Mouse (Mus musculus) midbrain, embryonic 16.5 days (tissue): ENCODE results near the gene Rab6b. TPM values are rescaled to one million over a fixed set of nuclear protein-coding genes. Genes with fewer than 3 reads are reported as not detected.

Source experiments
- ATAC-seq: fragments of 200-750 bp; cut with Nextera tagmentation; 2 replicates; pipeline ENCODE4 v1.8.0; 2017; ENCODE audit warnings: moderate TSS enrichment
- H3K27ac ChIP-seq: fragments of 300-500 bp; sonication (generic); 2 replicates; pipeline ENCODE4 v1.5.1; 2014; ENCODE audit warnings: mild to moderate bottlenecking, low read length, mixed read lengths
- H3K27me3 ChIP-seq: fragments of 300-500 bp; sonication (generic); 2 replicates; pipeline ENCODE4 v1.6.1; 2014; ENCODE audit warnings: low read depth, low read length, mixed read lengths; ENCODE audit not compliant: control insufficient read depth, insufficient read depth
- H3K36me3 ChIP-seq: fragments of 300-500 bp; sonication (generic); 2 replicates; pipeline ENCODE4 v1.6.1; 2014; ENCODE audit warnings: mild to moderate bottlenecking, low read length, moderate library complexity, mixed read lengths; ENCODE audit not compliant: control insufficient read depth, insufficient read depth
- H3K4me1 ChIP-seq: fragments of 300-500 bp; sonication (generic); 2 replicates; pipeline ENCODE4 v1.6.1; 2014; ENCODE audit warnings: mild to moderate bottlenecking, low read length, mixed read lengths; ENCODE audit not compliant: control insufficient read depth, insufficient read depth
- H3K4me2 ChIP-seq: fragments of 300-500 bp; sonication (generic); 2 replicates; pipeline ENCODE4 v1.6.1; 2014; ENCODE audit warnings: mild to moderate bottlenecking, low read length, mixed read lengths
- H3K4me3 ChIP-seq: fragments of 300-500 bp; sonication (generic); 2 replicates; pipeline ENCODE4 v1.5.1; 2014; ENCODE audit warnings: low read depth, mild to moderate bottlenecking, low read length, moderate library complexity, mixed read lengths
- H3K9ac ChIP-seq: fragments of 300-500 bp; sonication (generic); 2 replicates; pipeline ENCODE4 v1.6.1; 2014; ENCODE audit warnings: low read depth, low read length, mixed read lengths
- H3K9me3 ChIP-seq: fragments of 300-500 bp; sonication (generic); replicated peaks from 2 replicates; pipeline ENCODE4 v1.6.1; 2014; ENCODE audit warnings: mild to moderate bottlenecking, low read length, mixed read lengths; ENCODE audit not compliant: control insufficient read depth, poor library complexity, severe bottlenecking
- WGBS: fragments of 180-500 bp; shearing (Covaris S2); extraction: QIAGEN DNeasy Blood & Tissue Kit; methylation state at CpG from one replicate; pipeline ENCODE4 v1.1.7; 2014; 5-methylcytosine and 5-hydroxymethylcytosine counted together
- polyA plus RNA-seq: library from polyadenylated mRNA; unstranded; fragments of >200 nt; fragmentation: Nextera tagmentation; extraction: Ambion mirVana; gene quantifications from 2 replicates; pipeline ENCODE4 v1.2.1, GENCODE M21; 2015

Rab6b gene
- 108 and 126 TPM in 2 replicates for polyA plus RNA-seq

GRCm38 (mm10) chr9:103111621-103112470 lies at the start of gene Rab6b:
Gene Rab6b (plus strand): TSS chr9:103111787.
- Histone ChIP-seq H3K4me1 (peaks cover 36% of the 10 kb centered on the region), H3K27ac (peak within 1 kb of the TSS; percentile 95), H3K4me2 (peak within 1 kb of the TSS; percentile 76), H3K9ac (peak within 1 kb of the TSS; percentile 97), H3K9me3 (no peaks in the 10 kb centered on the region), H3K36me3 (no peaks in the 10 kb centered on the region), H3K27me3 (no peaks in the 10 kb centered on the region), H3K4me3 (peak within 1 kb of the TSS; percentile 89)
- ATAC-seq: peak; percentile 80
- under 1% methylated on average over 57 of the region's 81 CpGs for WGBS

- Histone ChIP-seq H3K4me2 (no peak overlapping the region), H3K4me1 (no peaks in the 10 kb centered on the region), H3K9me3 (no peaks in the 10 kb centered on the region), H3K36me3 (no peaks in the 10 kb centered on the region), H3K27ac (no peak overlapping the region), H3K9ac (no peak overlapping the region), H3K27me3 (no peaks in the 10 kb centered on the region), H3K4me3 (no peak overlapping the region)
- ATAC-seq: no peak
- WGBS: 88% methylated on average over 6 of the region's 6 CpGs
These were observed 48.0 kb upstream of the Rab6b start for GRCm38 (mm10) chr9:103063591-103063990.

- no peaks in the 10 kb centered on the region for H3K4me1 ChIP-seq
- H3K9me3 ChIP-seq: no peaks in the 10 kb centered on the region
- ATAC-seq: no peak
- no peak overlapping the region for H3K4me2 ChIP-seq
- no peaks in the 10 kb centered on the region for H3K36me3 ChIP-seq
- no peak overlapping the region for H3K27ac ChIP-seq
- H3K27me3 ChIP-seq: no peaks in the 10 kb centered on the region
- WGBS: 75% methylated on average over 8 of the region's 8 CpGs
- no peak overlapping the region for H3K4me3 ChIP-seq
- H3K9ac ChIP-seq: no peak overlapping the region
These were observed 44.7 kb upstream of the Rab6b start for GRCm38 (mm10) chr9:103066845-103067244.

GRCm38 (mm10) chr9:103067651-103068050 lies 43.9 kb upstream of the Rab6b start:
- Histone ChIP-seq H3K27me3 (no peaks in the 10 kb centered on the region), H3K4me1 (no peaks in the 10 kb centered on the region), H3K36me3 (no peaks in the 10 kb centered on the region), H3K4me3 (no peak overlapping the region), H3K9ac (no peak overlapping the region), H3K27ac (no peak overlapping the region), H3K4me2 (no peak overlapping the region), H3K9me3 (no peaks in the 10 kb centered on the region)
- ATAC-seq: no peak
- WGBS: 81% methylated on average over 11 of the region's 11 CpGs

- no peaks in the 10 kb centered on the region for H3K9me3 ChIP-seq
- ATAC-seq: no peak
- no peak overlapping the region for H3K4me2 ChIP-seq
- no peak overlapping the region for H3K4me3 ChIP-seq
- WGBS: 94% methylated on average over 8 of the region's 8 CpGs
- H3K27me3 ChIP-seq: no peaks in the 10 kb centered on the region
- H3K36me3 ChIP-seq: no peaks in the 10 kb centered on the region
- H3K9ac ChIP-seq: no peak overlapping the region
- H3K27ac ChIP-seq: no peak overlapping the region
- H3K4me1 ChIP-seq: no peaks in the 10 kb centered on the region
These were observed 42.8 kb upstream of the Rab6b start for GRCm38 (mm10) chr9:103068769-103069168.

- Histone ChIP-seq H3K36me3 (no peaks in the 10 kb centered on the region), H3K27ac (no peak overlapping the region), H3K27me3 (no peaks in the 10 kb centered on the region), H3K4me1 (no peaks in the 10 kb centered on the region), H3K9ac (no peak overlapping the region), H3K4me2 (no peak overlapping the region), H3K4me3 (no peak overlapping the region), H3K9me3 (no peaks in the 10 kb centered on the region)
- 89% methylated on average over 7 of the region's 7 CpGs for WGBS
- ATAC-seq: no peak
These were observed 39.9 kb upstream of the Rab6b start for GRCm38 (mm10) chr9:103071541-103072203.

- Histone ChIP-seq H3K36me3 (no peaks in the 10 kb centered on the region), H3K4me3 (no peak overlapping the region), H3K9me3 (no peaks in the 10 kb centered on the region), H3K4me1 (no peaks in the 10 kb centered on the region), H3K4me2 (no peak overlapping the region), H3K27me3 (no peaks in the 10 kb centered on the region), H3K27ac (no peak overlapping the region), H3K9ac (no peak overlapping the region)
- whole genome bisulfite sequencing: 91% methylated on average over 6 of the region's 6 CpGs
- ATAC-seq: no peak
These were observed 39.4 kb upstream of the Rab6b start for GRCm38 (mm10) chr9:103072204-103072599.

GRCm38 (mm10) chr9:103072926-103073515 lies 38.6 kb upstream of the Rab6b start:
- Histone ChIP-seq H3K4me1 (no peaks in the 10 kb centered on the region), H3K4me2 (no peak overlapping the region), H3K9me3 (no peaks in the 10 kb centered on the region), H3K27ac (no peak overlapping the region), H3K9ac (no peak overlapping the region), H3K27me3 (no peaks in the 10 kb centered on the region), H3K4me3 (no peak overlapping the region), H3K36me3 (no peaks in the 10 kb centered on the region)
- 87% methylated on average over 11 of the region's 11 CpGs for WGBS
- no peak for ATAC-seq
